Mouse (Mus musculus): ENCODE data around the gene Slbp. TPM values are rescaled to one million over a fixed set of nuclear protein-coding genes. Genes with fewer than 3 reads are reported as not detected.
A peak's percentile ranks its signal among the peaks of the same experiment; 100 is the strongest.

Gene Slbp
- polyA plus RNA-seq, 1 experiment from 2014 or later = 191 TPM

DNA sequence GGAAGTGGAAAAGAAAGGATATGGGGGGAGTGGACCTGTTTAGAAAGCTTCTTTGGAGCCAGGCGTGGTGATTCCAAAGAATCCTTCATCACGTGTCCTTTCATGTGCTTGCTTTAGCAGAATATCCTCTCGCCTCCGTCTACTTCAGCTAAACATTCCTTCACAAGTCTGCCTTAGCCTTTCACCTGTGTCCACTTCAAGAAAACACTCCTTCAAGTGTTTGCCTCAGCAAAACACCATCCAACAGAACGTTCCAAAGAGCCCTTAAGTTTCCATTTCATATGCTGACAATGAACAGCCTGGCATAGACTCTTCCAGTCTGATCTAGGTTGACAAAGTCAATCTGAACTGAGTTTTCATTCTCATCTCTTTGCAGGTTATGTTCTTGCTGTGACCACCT lies 25.9 kb upstream of the Slbp start:
- Histone ChIP-seq H3K9me3 (replicated peaks) (no peaks in the 10 kb centered on the region), H3K4me3 (replicated peaks) (no peak overlapping the region), H3K27ac (replicated peaks) (no peak overlapping the region), H3K9ac (no peak overlapping the region), H3K27me3 (no peaks in the 10 kb centered on the region), H3K4me1 (peaks cover 4% of the 10 kb centered on the region), H3K36me3 (no peaks in the 10 kb centered on the region), H3K4me2 (replicated peaks) (no peak overlapping the region)
- no peak for ATAC-seq (ENCODE audit: insufficient number of reproducible peaks, low FRiP score, low TSS enrichment, low read depth)
- WGBS = 69% methylated on average over 5 of the region's 5 CpGs

DNA sequence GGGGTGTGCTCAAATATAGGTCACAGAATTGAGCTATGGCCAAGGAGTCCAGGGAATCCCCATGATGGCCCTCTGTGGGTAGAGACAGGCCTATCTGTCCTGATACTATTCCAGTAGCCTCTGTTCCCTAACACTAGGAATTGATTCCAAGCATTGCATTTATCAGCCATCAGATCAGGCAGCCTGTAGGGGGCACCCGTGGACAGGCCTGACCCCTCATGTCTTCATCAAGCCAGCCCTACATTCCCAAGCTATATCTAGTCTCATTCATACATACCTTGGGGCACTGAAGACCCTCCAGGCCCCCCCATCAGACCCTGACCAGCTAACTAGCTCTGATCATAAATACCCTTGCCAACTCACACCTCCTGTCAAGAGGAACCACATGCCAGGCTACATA lies 23.6 kb upstream of the Slbp start:
- Histone ChIP-seq H3K4me1 (no peaks in the 10 kb centered on the region), H3K27ac (replicated peaks) (no peak overlapping the region), H3K4me3 (replicated peaks) (no peak overlapping the region), H3K9me3 (replicated peaks) (no peaks in the 10 kb centered on the region), H3K4me2 (replicated peaks) (no peak overlapping the region), H3K9ac (no peak overlapping the region), H3K36me3 (peaks cover 19% of the 10 kb centered on the region), H3K27me3 (no peaks in the 10 kb centered on the region)
- WGBS = 5% methylated on average over 1 of the region's 1 CpGs
- no peak for ATAC-seq (ENCODE audit: insufficient number of reproducible peaks, low FRiP score, low TSS enrichment, low read depth)

DNA sequence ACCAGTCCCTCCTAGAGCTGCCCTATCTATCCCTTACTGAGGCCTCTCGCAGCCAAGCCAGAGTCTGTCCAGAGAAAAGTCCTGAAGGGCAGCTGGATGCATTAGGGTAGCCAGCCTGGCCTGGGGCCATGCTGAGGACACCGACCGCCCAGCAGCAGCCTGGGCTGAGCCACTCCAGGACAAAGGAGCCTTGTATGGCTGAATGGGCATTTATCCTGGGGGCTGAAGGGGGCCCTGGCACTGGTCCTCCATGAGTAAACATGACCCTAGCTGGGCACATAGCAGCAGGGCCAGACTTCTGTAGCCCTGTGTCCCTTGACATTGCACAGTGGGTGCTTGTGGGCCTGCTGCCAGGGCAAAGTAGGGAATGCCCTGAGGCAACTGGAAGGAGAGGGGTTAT lies 22.1 kb upstream of the Slbp start:
- no peak overlapping the region for H3K27ac ChIP-seq (replicated peaks)
- ATAC-seq (ENCODE audit: insufficient number of reproducible peaks, low FRiP score, low TSS enrichment, low read depth) = peak; percentile 44; the same call in 1 of the 2 replicates
- 50% methylated on average over 3 of the region's 3 CpGs for WGBS
- peaks cover 33% of the 10 kb centered on the region for H3K36me3 ChIP-seq
- no peaks in the 10 kb centered on the region for H3K4me1 ChIP-seq
- H3K4me3 ChIP-seq (replicated peaks) = no peak overlapping the region
- H3K9ac ChIP-seq = no peak overlapping the region
- no peak overlapping the region for H3K4me2 ChIP-seq (replicated peaks)
- no peaks in the 10 kb centered on the region for H3K9me3 ChIP-seq (replicated peaks)
- H3K27me3 ChIP-seq = no peaks in the 10 kb centered on the region

GRCm38 (mm10) chr5:33671659-33672058 lies 19.3 kb upstream of the Slbp start:
- H3K4me2 ChIP-seq (replicated peaks) = no peak overlapping the region
- H3K36me3 ChIP-seq = peaks cover 61% of the 10 kb centered on the region
- H3K27me3 ChIP-seq = no peaks in the 10 kb centered on the region
- no peaks in the 10 kb centered on the region for H3K9me3 ChIP-seq (replicated peaks)
- WGBS = 80% methylated on average over 5 of the region's 5 CpGs
- H3K4me3 ChIP-seq (replicated peaks) = no peak overlapping the region
- H3K27ac ChIP-seq (replicated peaks) = no peak overlapping the region
- H3K4me1 ChIP-seq = no peaks in the 10 kb centered on the region
- H3K9ac ChIP-seq = no peak overlapping the region
- ATAC-seq (ENCODE audit: insufficient number of reproducible peaks, low FRiP score, low TSS enrichment, low read depth) = no peak

- no peaks in the 10 kb centered on the region for H3K4me1 ChIP-seq
- H3K4me3 ChIP-seq (replicated peaks) = no peak overlapping the region
- H3K27ac ChIP-seq (replicated peaks) = no peak overlapping the region
- no peaks in the 10 kb centered on the region for H3K27me3 ChIP-seq
- ATAC-seq (ENCODE audit: insufficient number of reproducible peaks, low FRiP score, low TSS enrichment, low read depth) = no peak
- no peak overlapping the region for H3K4me2 ChIP-seq (replicated peaks)
- no peaks in the 10 kb centered on the region for H3K9me3 ChIP-seq (replicated peaks)
- H3K9ac ChIP-seq = no peak overlapping the region
- H3K36me3 ChIP-seq = peaks cover 88% of the 10 kb centered on the region
These were observed 15.8 kb upstream of the Slbp start for GRCm38 (mm10) chr5:33668223-33668622.

- H3K9ac ChIP-seq = peak overlapping the region; percentile 62
- no peaks in the 10 kb centered on the region for H3K9me3 ChIP-seq (replicated peaks)
- 0% methylated on average over 26 of the region's 26 CpGs for WGBS
- H3K36me3 ChIP-seq = peaks cover 39% of the 10 kb centered on the region
- peak overlapping the region; percentile 64 for H3K4me3 ChIP-seq (replicated peaks)
- H3K4me2 ChIP-seq (replicated peaks) = peak overlapping the region; percentile 78
- H3K27ac ChIP-seq (replicated peaks) = peak overlapping the region; percentile 72
- no peak for ATAC-seq (ENCODE audit: insufficient number of reproducible peaks, low FRiP score, low TSS enrichment, low read depth)
- peaks cover 35% of the 10 kb centered on the region for H3K4me1 ChIP-seq
- no peaks in the 10 kb centered on the region for H3K27me3 ChIP-seq
These were observed 6.3 kb upstream of the Slbp start for GRCm38 (mm10) chr5:33658664-33659050.

DNA sequence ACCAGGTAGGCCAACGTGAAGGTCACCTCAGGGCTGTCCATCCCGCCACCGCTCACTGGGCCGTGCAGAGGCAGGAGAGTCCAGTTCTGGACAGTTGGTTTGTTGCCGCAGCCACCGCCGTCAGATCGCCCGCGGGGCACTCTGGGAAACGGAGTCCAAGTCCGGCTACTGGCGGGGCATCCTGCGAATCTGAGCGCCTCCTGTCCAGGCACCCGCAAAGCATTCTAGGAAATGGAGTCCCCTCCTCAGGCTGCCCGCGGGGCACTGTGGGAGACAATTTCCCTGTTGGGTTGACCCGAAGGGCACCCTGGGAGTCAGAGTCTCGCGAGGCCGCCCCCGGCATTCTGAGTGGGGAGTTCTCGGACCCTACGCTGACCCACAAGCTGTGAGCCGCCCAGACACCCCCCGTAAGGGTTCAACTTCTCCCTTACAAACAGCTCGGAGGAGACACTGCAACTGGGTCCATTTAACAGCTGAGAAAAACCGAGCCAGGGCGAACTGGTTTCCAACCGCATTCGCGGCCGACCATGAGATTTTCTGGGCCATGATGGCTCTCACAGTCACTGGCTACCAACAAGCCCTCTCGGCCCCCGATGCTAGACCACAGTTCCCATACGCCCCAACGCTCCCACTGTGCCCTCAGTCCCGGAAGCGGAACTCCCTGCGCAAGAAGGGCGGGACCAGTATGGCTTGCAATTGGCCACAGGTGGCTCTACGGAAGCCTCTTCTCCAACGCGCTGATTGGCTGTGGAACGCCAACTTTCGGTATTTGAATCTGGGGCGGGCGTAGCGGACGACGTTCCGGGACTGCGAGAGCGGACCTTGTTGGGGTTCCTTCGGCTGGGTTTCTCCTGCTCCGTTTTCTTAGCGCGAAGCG lies 5.7 kb upstream of the Slbp start, which contains the start of the genes Tacc3 and Tmem129:
TSS of gene Tacc3 (plus strand) at position 342 of the 877 bp plus-strand sequence.
TSS of gene Tmem129 (minus strand) at position 630 of the 877 bp plus-strand sequence.
- peak within 1 kb of the TSS; percentile 97 for H3K27ac ChIP-seq (replicated peaks)
- H3K4me1 ChIP-seq = peaks cover 35% of the 10 kb centered on the region
- H3K4me3 ChIP-seq (replicated peaks) = peak within 1 kb of the TSS; percentile 64
- H3K9ac ChIP-seq = peak within 1 kb of the TSS; percentile 66
- H3K36me3 ChIP-seq = peaks cover 40% of the 10 kb centered on the region
- peak within 1 kb of the TSS; percentile 78 for H3K4me2 ChIP-seq (replicated peaks)
- H3K9me3 ChIP-seq (replicated peaks) = no peaks in the 10 kb centered on the region
- ATAC-seq (ENCODE audit: insufficient number of reproducible peaks, low FRiP score, low TSS enrichment, low read depth) = peak; percentile 98
- H3K27me3 ChIP-seq = no peaks in the 10 kb centered on the region
- under 1% methylated on average over 60 of the region's 60 CpGs for WGBS

DNA sequence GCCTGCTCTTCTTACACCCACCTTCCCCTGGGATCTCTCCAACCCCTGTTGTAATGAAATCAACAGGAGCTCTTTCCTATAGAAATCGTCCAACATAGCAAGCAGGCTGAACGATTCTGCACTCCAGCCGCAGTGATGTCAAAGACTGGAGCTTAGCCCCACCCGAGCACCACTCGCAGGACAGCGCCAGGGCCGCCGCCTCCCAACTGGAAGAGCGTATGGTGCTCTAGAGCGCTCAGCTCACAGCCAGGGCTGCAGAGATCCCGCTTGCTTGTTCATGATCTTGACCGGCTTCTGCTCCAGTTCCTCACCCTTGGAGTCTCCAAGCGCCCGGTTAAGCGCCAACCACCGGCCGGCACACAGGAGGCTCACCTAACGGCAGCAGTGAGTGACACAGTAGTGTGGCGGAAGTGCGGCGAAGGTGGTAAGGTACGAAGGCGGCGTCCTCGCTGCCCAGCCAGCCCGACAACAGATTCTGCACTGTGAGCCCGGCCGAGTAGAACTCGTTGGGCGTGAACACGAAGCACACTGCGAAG lies 4.9 kb upstream of the Slbp start:
- under 1% methylated on average over 32 of the region's 32 CpGs for WGBS

GRCm38 (mm10) chr5:33656739-33657138 lies 4.4 kb upstream of the Slbp start:
- 35% methylated on average over 1 of the region's 1 CpGs for WGBS
- no peaks in the 10 kb centered on the region for H3K9me3 ChIP-seq (replicated peaks)
- peaks cover 38% of the 10 kb centered on the region for H3K4me1 ChIP-seq
- H3K27ac ChIP-seq (replicated peaks) = peak overlapping the region; percentile 85
- peak overlapping the region; percentile 78 for H3K4me2 ChIP-seq (replicated peaks)
- ATAC-seq (ENCODE audit: insufficient number of reproducible peaks, low FRiP score, low TSS enrichment, low read depth) = no peak
- peak overlapping the region; percentile 64 for H3K4me3 ChIP-seq (replicated peaks)
- peaks cover 32% of the 10 kb centered on the region for H3K36me3 ChIP-seq
- H3K9ac ChIP-seq = peak overlapping the region; percentile 66
- no peaks in the 10 kb centered on the region for H3K27me3 ChIP-seq

More for the DNA sequence above, 4.9 kb upstream of the Slbp start:
- Histone ChIP-seq H3K9ac (peak overlapping the region; percentile 66), H3K4me1 (peaks cover 38% of the 10 kb centered on the region), H3K27me3 (no peaks in the 10 kb centered on the region), H3K4me3 (replicated peaks) (peak overlapping the region; percentile 64), H3K9me3 (replicated peaks) (no peaks in the 10 kb centered on the region), H3K27ac (replicated peaks) (peak overlapping the region; percentile 85), H3K36me3 (peaks cover 34% of the 10 kb centered on the region), H3K4me2 (replicated peaks) (peak overlapping the region; percentile 78)
- peak; percentile 0; the same call in 1 of the 2 replicates for ATAC-seq (ENCODE audit: insufficient number of reproducible peaks, low FRiP score, low TSS enrichment, low read depth)

DNA sequence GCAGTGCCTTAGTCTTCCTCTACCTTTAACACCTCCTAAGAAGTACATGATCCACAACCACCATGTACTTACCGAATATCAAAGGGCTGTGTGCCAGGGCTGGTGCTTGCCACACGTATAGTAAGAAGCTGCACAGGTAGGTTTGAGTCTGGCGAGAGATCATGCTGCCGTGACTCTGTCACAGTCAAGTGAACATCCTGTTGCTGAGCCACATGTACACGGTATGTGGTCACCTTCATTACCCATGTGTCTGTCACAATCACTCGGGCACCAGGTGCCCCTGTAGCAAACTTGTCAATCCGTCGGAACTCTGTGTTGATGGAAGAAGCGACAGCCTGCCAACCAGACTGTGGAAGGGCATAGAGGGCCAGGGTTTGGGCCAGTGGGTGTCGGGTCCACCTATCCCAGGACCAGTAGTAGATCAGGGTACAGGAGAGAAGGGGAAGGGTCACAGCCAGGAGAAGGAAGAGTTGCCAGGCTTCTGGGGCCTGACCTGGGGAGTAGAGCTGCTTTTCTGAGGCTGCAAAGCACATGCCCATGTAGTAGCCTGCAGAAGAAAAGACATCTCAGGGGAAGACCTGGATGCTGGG lies 3.0 kb upstream of the Slbp start:
- H3K27me3 ChIP-seq = no peaks in the 10 kb centered on the region
- H3K36me3 ChIP-seq = peaks cover 20% of the 10 kb centered on the region
- no peak overlapping the region for H3K9ac ChIP-seq
- ATAC-seq (ENCODE audit: insufficient number of reproducible peaks, low FRiP score, low TSS enrichment, low read depth) = no peak
- no peaks in the 10 kb centered on the region for H3K9me3 ChIP-seq (replicated peaks)
- no peak overlapping the region for H3K27ac ChIP-seq (replicated peaks)
- H3K4me2 ChIP-seq (replicated peaks) = no peak overlapping the region
- H3K4me1 ChIP-seq = peaks cover 47% of the 10 kb centered on the region
- WGBS = 91% methylated on average over 10 of the region's 10 CpGs
- H3K4me3 ChIP-seq (replicated peaks) = no peak overlapping the region

DNA sequence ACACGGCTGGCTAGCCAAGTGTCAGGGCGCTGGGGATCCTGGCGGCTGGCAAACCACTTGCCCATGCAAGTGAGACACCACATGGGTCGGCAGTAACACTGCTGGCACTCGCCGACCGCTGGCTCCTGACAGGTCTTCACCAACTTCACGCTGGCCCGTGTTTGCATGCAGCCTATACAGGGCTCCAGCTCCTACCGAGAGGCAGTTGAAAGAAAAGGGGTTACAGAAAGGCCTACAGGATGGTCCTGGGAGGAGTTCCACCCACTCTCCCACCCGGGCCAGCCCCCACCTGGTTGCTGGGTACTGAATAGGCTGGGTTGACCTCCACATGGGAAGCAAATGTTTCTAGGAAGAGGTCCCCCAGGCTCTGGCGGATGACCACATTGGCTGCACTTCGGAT lies 2.0 kb upstream of the Slbp start:
- Histone ChIP-seq H3K9ac (no peak overlapping the region), H3K36me3 (peaks cover 23% of the 10 kb centered on the region), H3K4me3 (replicated peaks) (no peak overlapping the region), H3K4me1 (peaks cover 41% of the 10 kb centered on the region), H3K27me3 (no peaks in the 10 kb centered on the region), H3K4me2 (replicated peaks) (no peak overlapping the region), H3K9me3 (replicated peaks) (no peaks in the 10 kb centered on the region), H3K27ac (replicated peaks) (no peak overlapping the region)
- ATAC-seq (ENCODE audit: insufficient number of reproducible peaks, low FRiP score, low TSS enrichment, low read depth) = no peak
- WGBS = 93% methylated on average over 13 of the region's 13 CpGs
